Mouse (Mus musculus) forebrain, postnatal 0 days (tissue): ENCODE measurements around the gene Mymk. TPM values are rescaled to one million over a fixed set of nuclear protein-coding genes. Genes with fewer than 3 reads are reported as not detected.
A peak's percentile ranks its signal among the peaks of the same experiment; 100 is the strongest.

Experiments used
- ATAC-seq: fragments of 200-750 bp; cut with Nextera tagmentation; 2 replicates; pipeline ENCODE4 v1.8.0; 2017; ENCODE audit warnings: mild to moderate bottlenecking, moderate library complexity
- DNase-seq: peaks from one replicate; pipeline ENCODE4 v3.0.0-alpha.2; 2015
- H3K27ac ChIP-seq: fragments of 300-500 bp; sonication (generic); 2 replicates; pipeline ENCODE4 v1.5.1; 2014; ENCODE audit warnings: low read depth, mild to moderate bottlenecking, antibody characterized with exemption, low read length, moderate library complexity, mixed read lengths
- H3K27me3 ChIP-seq: fragments of 300-500 bp; sonication (generic); 2 replicates; pipeline ENCODE4 v1.6.1; 2014; ENCODE audit warnings: mild to moderate bottlenecking, low read length, mixed read lengths; ENCODE audit not compliant: insufficient read depth
- H3K36me3 ChIP-seq: fragments of 300-500 bp; sonication (generic); 2 replicates; pipeline ENCODE4 v1.6.1; 2014; ENCODE audit warnings: mild to moderate bottlenecking, moderate library complexity; ENCODE audit not compliant: insufficient read depth
- H3K4me1 ChIP-seq: fragments of 300-500 bp; sonication (generic); 2 replicates; pipeline ENCODE4 v1.6.1; 2014; ENCODE audit warnings: antibody characterized with exemption; ENCODE audit not compliant: insufficient read depth
- H3K4me2 ChIP-seq: fragments of 300-500 bp; sonication (generic); 2 replicates; pipeline ENCODE4 v1.6.1; 2014; ENCODE audit warnings: low read depth, mild to moderate bottlenecking, moderate library complexity
- H3K4me3 ChIP-seq: fragments of 300-500 bp; sonication (generic); 2 replicates; pipeline ENCODE4 v1.5.1; 2014; ENCODE audit warnings: low read depth, low read length, mixed read lengths
- H3K9ac ChIP-seq: fragments of 300-500 bp; sonication (generic); 2 replicates; pipeline ENCODE4 v1.6.1; 2014; ENCODE audit warnings: mild to moderate bottlenecking
- H3K9me3 ChIP-seq: fragments of 300-500 bp; sonication (generic); 2 replicates; pipeline ENCODE4 v1.6.1; 2016; ENCODE audit warnings: low read length
- CTCF ChIP-seq: sonication (generic); IDR thresholded peaks from 2 replicates; pipeline ENCODE4 v1.5.1; 2016; ENCODE audit warnings: antibody characterized with exemption, control low read depth, low read depth
- WGBS: fragments of 180-500 bp; shearing (Covaris S2); extraction: QIAGEN DNeasy Blood & Tissue Kit; methylation state at CpG from one replicate; pipeline ENCODE4 v1.1.7; 2014; 5-methylcytosine and 5-hydroxymethylcytosine counted together
- polyA plus RNA-seq: library from polyadenylated mRNA; unstranded; fragments of >200 nt; fragmentation: Nextera tagmentation; extraction: Ambion mirVana; gene quantifications from 2 replicates; pipeline ENCODE4 v1.2.1, GENCODE M21; 2015
- total RNA-seq: library from RNA; depleted of rRNA; stranded (reverse); fragments of >200 nt; gene quantifications from 2 replicates; pipeline ENCODE4 v1.2.3, GENCODE M21; 2014

Mymk gene
- total and polyA plus RNA-seq, 2 experiments from 2014 or later, result 0.12 TPM; not detected in 1

DNA sequence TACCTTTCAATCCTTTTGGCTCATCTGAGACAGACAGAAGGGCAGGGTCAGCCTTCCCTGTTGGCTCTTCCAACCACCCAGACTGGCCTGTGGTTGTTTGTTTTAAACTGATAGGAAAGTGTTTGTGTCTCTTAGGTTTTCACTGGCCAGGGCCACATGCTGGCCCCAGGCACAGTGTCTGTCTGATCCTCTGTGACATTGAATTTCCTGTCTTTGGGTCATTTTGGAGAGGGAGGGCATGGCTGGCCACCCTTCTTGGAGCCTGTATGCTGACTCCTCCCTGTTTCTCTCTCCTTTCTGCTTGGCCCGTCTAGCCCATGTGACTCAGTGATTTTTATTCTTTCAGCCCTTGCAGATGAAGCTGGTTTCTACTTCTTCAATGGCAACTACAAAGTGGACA, 17.3 kb upstream of the Mymk start:
- no peaks in the 10 kb centered on the region for H3K36me3 ChIP-seq
- no peaks in the 10 kb centered on the region for H3K27me3 ChIP-seq
- no peak overlapping the region for H3K27ac ChIP-seq
- no peaks in the 10 kb centered on the region for H3K9me3 ChIP-seq
- ATAC-seq (no peak), DNase-seq (no peak)
- TF ChIP-seq CTCF, result no peak
- H3K9ac ChIP-seq, result no peak overlapping the region
- no peak overlapping the region for H3K4me3 ChIP-seq
- no peaks in the 10 kb centered on the region for H3K4me1 ChIP-seq
- no peak overlapping the region for H3K4me2 ChIP-seq
- 84% methylated on average over 1 of the region's 1 CpGs for WGBS

DNA sequence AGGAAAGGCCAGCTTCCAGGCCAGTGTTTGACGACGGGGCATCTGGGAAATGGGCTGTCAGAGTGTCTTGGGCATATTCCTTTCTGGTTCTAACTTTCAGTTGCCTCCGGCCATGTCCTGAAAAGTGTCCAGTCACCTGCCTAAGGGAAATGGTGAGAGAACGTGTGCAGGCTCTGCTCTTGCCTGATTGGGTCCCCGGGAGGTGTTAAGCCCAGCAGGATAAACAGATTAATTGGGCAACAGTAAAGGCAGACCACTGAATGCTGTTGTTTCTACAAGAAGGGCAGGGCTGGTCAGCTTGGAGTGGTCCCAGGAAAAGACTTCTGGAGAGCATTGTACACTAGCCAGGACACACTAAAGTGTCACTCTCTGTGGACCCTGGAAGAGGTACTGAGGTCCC, 16.7 kb upstream of the Mymk start:
- TF ChIP-seq CTCF, result no peak
- 70% methylated on average over 5 of the region's 5 CpGs for WGBS
- H3K27me3 ChIP-seq, result no peaks in the 10 kb centered on the region
- H3K9me3 ChIP-seq, result no peaks in the 10 kb centered on the region
- H3K4me3 ChIP-seq, result no peak overlapping the region
- no peak overlapping the region for H3K27ac ChIP-seq
- no peaks in the 10 kb centered on the region for H3K36me3 ChIP-seq
- DNase-seq (no peak), ATAC-seq (no peak)
- no peak overlapping the region for H3K9ac ChIP-seq
- no peaks in the 10 kb centered on the region for H3K4me1 ChIP-seq
- H3K4me2 ChIP-seq, result no peak overlapping the region

DNA sequence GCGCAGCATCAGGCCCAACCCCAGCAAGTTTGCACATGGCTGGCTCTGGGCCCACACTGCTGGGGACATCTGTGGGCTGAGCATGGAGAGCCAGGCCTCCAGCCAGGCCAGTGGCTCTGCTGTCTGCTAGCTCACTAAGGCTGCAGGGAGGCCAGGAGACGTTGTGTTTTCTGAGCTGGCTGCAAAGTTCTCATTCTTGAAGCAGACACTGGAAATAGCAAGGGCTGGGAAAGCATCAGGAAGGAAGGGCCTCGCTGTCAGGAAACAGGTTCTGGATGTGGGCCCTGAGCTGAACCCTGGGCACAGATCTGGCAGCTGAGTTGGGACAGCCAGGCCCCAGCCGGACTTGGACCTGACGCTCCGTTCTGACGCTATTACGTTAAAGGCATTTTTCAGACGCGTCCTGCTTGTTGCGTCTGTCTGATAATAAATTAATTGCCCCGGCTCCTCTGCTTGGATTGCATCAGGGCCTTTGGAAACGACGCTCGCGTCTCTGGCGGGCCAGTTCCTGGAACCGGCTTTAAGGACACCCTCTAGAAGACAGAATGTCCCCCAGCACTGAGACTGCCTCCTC, 16.2 kb upstream of the Mymk start:
- Histone ChIP-seq H3K36me3 (no peaks in the 10 kb centered on the region), H3K9ac (no peak overlapping the region), H3K4me1 (no peaks in the 10 kb centered on the region), H3K4me3 (no peak overlapping the region), H3K27me3 (no peaks in the 10 kb centered on the region), H3K4me2 (no peak overlapping the region), H3K27ac (no peak overlapping the region), H3K9me3 (no peaks in the 10 kb centered on the region)
- DNase-seq (no peak), ATAC-seq (peak; percentile 45; the same call in 1 of the 2 replicates)
- no peak for TF ChIP-seq CTCF
- 73% methylated on average over 18 of the region's 18 CpGs for WGBS

DNA sequence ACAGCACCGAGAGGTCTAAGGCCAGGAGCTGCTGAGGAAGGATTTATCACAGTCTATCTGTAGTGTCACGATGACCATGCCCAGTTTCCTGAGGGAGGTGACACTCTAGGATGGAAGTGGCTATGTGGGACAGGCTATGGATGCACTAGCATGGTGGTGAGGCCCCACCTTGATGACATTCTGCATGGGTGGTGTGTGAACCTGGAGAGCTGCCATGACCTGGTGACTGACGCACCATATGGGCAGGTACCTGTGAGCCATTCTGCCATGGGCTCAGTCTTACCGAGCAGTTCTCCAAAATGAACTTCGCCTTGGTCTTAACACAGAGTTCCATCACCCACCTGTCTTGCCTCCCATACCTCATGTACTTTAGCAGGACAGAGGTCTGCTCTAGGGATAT, 15.6 kb upstream of the Mymk start:
- Histone ChIP-seq H3K9me3 (no peaks in the 10 kb centered on the region), H3K4me2 (no peak overlapping the region), H3K4me3 (no peak overlapping the region), H3K36me3 (no peaks in the 10 kb centered on the region), H3K4me1 (no peaks in the 10 kb centered on the region), H3K9ac (no peak overlapping the region), H3K27me3 (no peaks in the 10 kb centered on the region), H3K27ac (no peak overlapping the region)
- 96% methylated on average over 5 of the region's 5 CpGs for WGBS
- ATAC-seq (no peak), DNase-seq (no peak)
- TF ChIP-seq CTCF, result no peak

DNA sequence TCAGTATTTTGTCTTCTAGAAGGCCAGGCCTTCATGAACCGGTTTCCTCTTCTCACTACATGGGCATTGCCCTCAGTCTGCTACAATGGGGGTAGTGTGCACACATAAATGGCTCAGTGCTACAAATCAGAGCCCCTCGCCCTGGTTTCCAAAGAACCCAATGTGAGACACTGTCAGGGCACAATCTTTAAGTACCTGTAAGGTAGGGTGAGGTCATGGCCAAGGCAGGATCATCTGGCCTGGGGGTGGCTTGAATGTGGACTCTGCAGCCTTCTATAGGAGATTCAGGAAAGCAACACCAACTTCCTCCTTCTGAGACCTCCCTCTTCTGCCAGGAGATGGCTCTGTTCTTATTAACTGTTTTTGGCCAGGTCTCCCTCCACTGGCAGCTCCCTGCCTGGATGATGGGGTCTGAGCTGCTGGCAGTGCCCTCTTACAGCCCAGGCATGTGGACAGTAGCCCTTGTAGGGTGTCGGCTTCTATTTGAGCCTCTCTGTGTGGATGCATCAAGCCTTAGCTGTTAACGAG, 14.6 kb upstream of the Mymk start:
- Histone ChIP-seq H3K27ac (no peak overlapping the region), H3K4me3 (no peak overlapping the region), H3K9me3 (no peaks in the 10 kb centered on the region), H3K4me2 (no peak overlapping the region), H3K9ac (no peak overlapping the region), H3K36me3 (no peaks in the 10 kb centered on the region), H3K4me1 (no peaks in the 10 kb centered on the region), H3K27me3 (no peaks in the 10 kb centered on the region)
- WGBS, result 77% methylated on average over 4 of the region's 4 CpGs
- no peak for TF ChIP-seq CTCF
- DNase-seq (no peak), ATAC-seq (no peak)

DNA sequence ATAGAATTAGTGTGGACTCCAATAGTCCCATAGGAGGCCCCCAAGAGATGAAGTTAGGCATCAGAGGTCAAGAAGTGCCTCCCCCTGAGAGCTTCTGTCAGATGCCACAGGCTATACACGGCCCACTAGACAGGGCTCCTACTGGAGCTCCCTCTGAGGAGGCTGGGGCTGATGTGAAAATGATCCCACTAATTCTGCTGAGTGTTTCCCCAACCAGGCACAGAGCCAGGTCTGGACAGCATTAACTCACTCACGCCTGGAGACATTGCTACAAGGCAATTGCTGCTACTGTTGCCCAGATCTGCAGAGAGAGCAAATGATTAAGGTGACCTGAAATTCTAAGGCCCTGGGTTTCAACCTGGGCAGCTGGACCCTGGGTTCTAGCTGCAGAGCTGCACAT, 13.8 kb upstream of the Mymk start:
- ATAC-seq, result no peak
- TF ChIP-seq CTCF, result no peak
- H3K4me2 ChIP-seq, result no peak overlapping the region
- WGBS, result 24% methylated on average over 2 of the region's 2 CpGs
- H3K36me3 ChIP-seq, result no peaks in the 10 kb centered on the region
- H3K4me1 ChIP-seq, result no peaks in the 10 kb centered on the region
- no peaks in the 10 kb centered on the region for H3K27me3 ChIP-seq
- no peak overlapping the region for H3K27ac ChIP-seq
- DNase-seq, result peak; percentile 38
- H3K9ac ChIP-seq, result no peak overlapping the region
- H3K9me3 ChIP-seq, result no peaks in the 10 kb centered on the region
- no peak overlapping the region for H3K4me3 ChIP-seq

DNA sequence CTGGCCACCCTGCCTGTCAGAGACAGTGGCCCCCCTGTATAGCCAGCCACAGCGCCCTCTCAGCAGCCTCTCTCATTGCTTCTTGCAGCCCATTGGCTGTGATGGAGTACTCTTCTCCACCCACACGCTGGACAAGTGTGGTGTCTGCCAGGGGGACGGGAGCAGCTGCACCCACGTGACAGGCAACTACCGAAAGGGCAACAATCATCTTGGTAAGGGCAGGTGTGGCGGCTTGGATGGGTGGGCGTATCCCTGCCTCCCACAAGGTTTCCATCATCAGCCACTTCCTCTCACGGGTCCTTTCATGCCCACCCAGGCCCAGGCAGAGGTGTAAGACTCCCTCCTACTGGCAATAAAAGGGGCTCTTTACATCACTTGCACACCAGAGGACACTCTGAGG, 13.0 kb upstream of the Mymk start:
- Histone ChIP-seq H3K27ac (no peak overlapping the region), H3K9me3 (no peaks in the 10 kb centered on the region), H3K9ac (no peak overlapping the region), H3K4me1 (peaks cover 4% of the 10 kb centered on the region; the same call in 1 of the 2 replicates), H3K4me2 (no peak overlapping the region), H3K4me3 (no peak overlapping the region), H3K36me3 (no peaks in the 10 kb centered on the region), H3K27me3 (no peaks in the 10 kb centered on the region)
- 65% methylated on average over 8 of the region's 8 CpGs for WGBS
- DNase-seq, result no peak
- ATAC-seq, result no peak
- TF ChIP-seq CTCF, result no peak
